Mouse (Mus musculus) kidney, postnatal 25 days (tissue): ENCODE measurements around the gene Slc25a14.

Experiments
- DNase-seq, 2 experiments: peaks; one replicate each; pipeline ENCODE4 v3.0.0; 2021; ENCODE audit warnings: mixed read lengths in 2 of 2

Slc25a14 gene

GRCm38 (mm10) chrX:48623379-48624053, at the start of gene Slc25a14:
TSS of gene Slc25a14 (plus strand) at chrX:48623413.
- DNase-seq: peak; percentile 84 to 89

- DNase-seq: no peak
Observed at GRCm38 (mm10) chrX:48583332-48583731, 39.9 kb upstream of the Slc25a14 start.

GRCm38 (mm10) chrX:48593721-48594098, 29.5 kb upstream of the Slc25a14 start:
- peak in 1 of 2 experiments; percentile 1 for DNase-seq

GRCm38 (mm10) chrX:48594099-48594760, 29.0 kb upstream of the Slc25a14 start, which contains the start of gene Zfp280c:
TSS of gene Zfp280c (minus strand) at chrX:48594504.
- peak; percentile 69 to 82 for DNase-seq

DNA sequence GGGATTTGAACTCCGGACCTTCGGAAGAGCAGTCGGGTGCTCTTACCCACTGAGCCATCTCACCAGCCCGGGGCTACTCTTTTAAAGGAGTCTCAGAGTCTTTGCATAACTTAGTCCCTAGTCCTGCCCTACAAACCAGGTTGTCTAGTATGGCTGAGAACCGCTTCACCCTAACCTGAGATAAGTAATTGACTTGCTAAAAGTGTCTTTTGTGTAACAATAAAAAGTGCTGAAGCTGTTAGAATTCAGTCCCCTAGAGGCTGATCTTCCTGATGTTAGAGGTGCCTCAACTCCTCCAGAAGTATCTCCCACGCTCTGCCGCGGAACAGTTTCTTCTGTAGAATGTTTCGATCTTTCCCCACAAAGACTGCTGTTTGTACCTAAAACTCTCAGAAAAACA, 27.2 kb upstream of the Slc25a14 start:
- DNase-seq: no peak

DNA sequence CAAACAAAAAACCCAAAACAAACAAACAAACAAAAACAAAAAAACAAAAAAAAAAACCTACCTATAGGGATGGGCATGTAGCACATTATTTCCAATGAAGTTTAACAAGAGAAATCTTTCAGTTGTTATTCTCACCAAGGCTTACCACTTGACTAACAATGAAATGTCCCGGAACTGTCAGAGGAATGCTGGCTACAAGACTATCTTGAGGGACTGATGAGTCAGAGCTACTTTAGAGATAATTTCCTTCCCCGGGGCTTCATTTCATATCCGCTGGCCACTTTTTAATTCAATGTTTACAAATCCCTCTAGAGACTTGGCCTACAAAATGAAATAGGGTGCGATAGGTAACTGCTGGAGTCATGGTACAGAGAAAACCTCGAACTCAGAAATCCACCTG, 26.3 kb upstream of the Slc25a14 start:
- DNase-seq: no peak

DNA sequence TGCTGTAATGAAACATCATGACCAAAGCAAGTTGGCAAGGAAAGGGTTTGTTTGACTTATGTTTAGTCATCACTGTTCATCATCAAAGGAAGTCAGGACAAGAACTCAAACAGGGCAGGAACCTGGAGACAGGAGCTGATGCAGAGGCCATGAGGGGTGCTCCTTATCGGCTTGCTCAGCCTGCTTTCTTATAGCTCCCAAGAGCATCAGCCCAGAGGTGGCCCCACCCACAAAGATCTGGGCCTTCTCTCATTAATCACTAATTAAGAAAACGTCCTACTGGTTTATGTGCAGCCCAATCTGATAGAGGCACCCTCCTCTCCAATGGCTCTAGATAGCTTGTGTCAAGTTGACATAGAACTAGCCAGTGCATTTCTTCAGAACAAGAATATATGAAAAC, 18.3 kb upstream of the Slc25a14 start:
- no peak for DNase-seq

- no peak for DNase-seq
Observed at GRCm38 (mm10) chrX:48623049-48623378, 199 bp upstream of the Slc25a14 start.

- DNase-seq: no peak
Observed at GRCm38 (mm10) chrX:48624054-48624420, 824 bp downstream of the Slc25a14 start.

GRCm38 (mm10) chrX:48637032-48637431, 13.8 kb downstream of the Slc25a14 start:
- no peak for DNase-seq

GRCm38 (mm10) chrX:48644122-48644521, 20.9 kb downstream of the Slc25a14 start:
- peak; percentile 35 to 47 for DNase-seq

GRCm38 (mm10) chrX:48666807-48667206, 43.6 kb downstream of the Slc25a14 start:
- DNase-seq: no peak

GRCm38 (mm10) chrX:48669588-48669987, 46.4 kb downstream of the Slc25a14 start:
- no peak for DNase-seq

DNA sequence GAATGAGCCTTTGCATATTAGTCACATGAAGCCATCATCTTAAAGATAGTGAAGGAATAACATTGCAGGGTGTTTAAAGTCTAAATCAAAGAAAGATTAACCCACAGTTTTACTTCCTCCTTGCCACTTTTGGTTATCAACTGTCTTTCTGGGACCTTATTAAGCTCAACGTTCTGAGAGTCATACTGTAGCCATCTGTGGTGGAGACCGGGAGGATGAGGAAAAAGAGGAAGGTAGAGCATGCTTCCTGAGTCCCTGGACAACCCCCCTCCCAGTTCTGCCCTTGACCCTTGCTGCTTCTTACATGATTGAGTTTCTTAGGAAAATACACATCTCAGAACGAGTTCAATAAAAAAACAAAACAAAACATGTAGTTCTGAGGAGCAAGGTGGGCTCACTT, 48.5 kb downstream of the Slc25a14 start:
- DNase-seq: no peak

- DNase-seq: peak in 1 of 2 experiments; percentile 5
Observed at GRCm38 (mm10) chrX:48674171-48674570, 51.0 kb downstream of the Slc25a14 start, which contains the start of gene Gpr119. TSS of gene Gpr119 (minus strand) at chrX:48674478.

- DNase-seq: peak; percentile 43 to 60
Observed at GRCm38 (mm10) chrX:48683451-48683850, 60.2 kb downstream of the Slc25a14 start.

GRCm38 (mm10) chrX:48683857-48684256, 60.6 kb downstream of the Slc25a14 start:
- DNase-seq: no peak

DNA sequence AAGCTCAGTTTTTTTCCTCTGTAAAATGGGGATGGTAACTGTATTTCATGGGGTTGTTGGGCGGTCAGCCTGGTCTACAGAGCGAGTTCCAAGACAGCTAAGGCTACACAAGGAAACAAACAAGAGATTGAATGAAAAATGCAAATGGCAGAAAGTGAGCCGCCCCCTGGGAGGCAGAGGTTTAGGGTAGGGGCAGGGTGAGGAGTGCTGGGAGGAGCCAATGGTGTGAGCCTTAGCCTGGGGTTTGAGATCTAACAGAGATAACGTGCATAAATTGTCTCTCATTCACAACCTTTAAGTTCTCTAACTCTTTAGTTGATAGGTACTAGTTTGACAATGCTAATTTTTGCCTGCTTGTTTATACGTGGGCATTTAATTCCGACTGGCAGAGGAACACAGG, 71.2 kb downstream of the Slc25a14 start:
- no peak for DNase-seq

DNA sequence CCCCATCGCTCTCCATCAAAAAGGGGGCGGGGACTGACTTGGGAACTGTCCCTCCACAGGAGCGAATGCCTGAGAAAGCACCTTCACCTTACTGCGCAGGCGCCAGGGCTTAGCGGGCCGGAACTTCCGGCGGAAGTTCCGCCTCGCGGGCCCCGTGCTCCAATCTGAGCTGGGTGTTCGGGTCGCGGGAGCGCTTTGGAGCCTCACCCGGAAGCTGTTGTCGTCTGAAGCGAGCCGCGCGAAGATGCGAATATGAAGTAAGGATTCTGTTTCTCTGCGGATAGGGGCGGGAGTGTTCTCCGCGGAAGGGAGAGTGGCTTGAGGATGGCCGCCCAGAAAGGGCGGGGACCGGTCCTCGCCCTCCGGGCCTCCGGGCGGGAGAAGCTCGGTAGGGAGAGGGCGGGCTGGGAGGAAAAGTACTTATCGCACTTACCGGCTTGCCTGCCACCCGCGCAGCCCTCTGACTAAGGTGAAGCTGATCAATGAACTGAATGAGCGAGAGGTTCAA, 71.7 kb downstream of the Slc25a14 start, which contains the start of gene Rbmx2:
TSS of gene Rbmx2 (plus strand) at position 141 of the 508 bp plus-strand sequence.
- DNase-seq: peak; percentile 90 to 94

DNA sequence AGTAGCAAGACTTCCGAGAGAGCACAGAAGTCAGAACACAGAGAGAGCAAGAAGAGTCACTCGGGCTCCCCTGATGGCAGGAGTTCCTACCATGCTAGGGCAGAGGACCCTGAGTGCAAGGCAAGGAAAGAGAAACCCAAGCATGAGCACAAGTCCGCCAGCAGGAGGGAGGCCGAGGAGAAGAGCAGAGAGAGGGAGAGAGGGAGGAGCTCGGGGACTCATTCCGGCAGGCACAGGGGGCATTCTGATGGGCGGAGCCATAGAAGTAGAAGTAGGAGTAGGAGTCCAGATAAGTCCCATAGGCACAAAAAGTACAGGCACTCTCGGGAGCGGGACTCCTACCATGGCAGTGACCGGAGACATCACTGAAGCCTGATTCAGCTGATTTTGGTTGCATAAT, 86.5 kb downstream of the Slc25a14 start:
- no peak for DNase-seq
